Mouse (Mus musculus) CD4-positive, CD25-positive, alpha-beta regulatory T cell, adult 4 months (primary cell): ENCODE results near the gene Gcn1l1. TPM values are rescaled to one million over a fixed set of nuclear protein-coding genes. Genes with fewer than 3 reads are reported as not detected.

Experiments used
- ATAC-seq: one replicate; pipeline ENCODE4 v1.8.0; 2017
- polyA plus RNA-seq, 2 experiments: library from polyadenylated mRNA; unstranded; fragments of 100-300 nt; shearing (Covaris generic); gene quantifications; one replicate each; pipeline ENCODE4 v1.2.1; 2017

Gcn1l1 gene
- polyA plus RNA-seq, 2 experiments from 2014 or later = 25.2 to 36.2 TPM

DNA sequence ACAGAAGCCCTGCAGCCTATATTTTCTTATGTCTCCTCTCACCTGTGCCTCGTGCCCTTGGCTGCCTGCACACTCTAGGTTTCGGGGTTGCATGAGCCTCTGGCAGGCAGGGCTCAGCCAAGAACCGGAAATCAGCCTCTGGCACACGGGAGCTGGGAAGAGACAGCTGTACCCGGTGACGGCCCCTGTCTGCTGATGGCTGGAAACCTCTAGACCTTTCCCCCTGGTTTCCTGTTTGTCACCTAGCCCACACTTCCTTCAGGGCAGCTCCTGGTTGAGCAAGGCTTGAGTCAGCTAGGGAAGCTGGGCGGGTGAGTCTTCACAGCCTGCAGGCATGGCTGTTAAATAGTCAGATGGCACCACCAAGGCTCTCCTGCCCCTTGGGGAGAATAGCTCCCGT, 30.2 kb upstream of the Gcn1l1 start:
- ATAC-seq = peak; percentile 65

DNA sequence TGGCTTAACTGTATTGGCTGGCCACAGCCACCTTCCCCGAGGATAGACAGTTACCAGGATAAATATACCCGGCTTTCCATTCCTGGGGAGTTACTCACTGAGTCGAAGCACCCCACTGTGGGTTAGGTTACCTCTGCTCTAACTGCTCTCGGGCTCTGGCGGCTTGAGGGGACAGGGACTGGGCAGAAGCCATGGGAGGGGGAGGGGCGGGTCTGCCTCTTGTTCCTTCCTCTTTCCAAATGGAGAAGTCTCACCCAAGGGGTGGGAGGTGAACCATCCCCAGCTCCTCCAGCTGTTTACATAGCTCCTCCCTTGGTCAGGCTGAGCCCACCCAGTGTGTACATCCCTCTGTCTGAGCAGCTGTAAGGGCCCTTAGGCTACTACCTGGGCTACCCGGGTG, 29.4 kb upstream of the Gcn1l1 start:
- ATAC-seq = no peak

- no peak for ATAC-seq
These were observed 26.9 kb upstream of the Gcn1l1 start for GRCm38 (mm10) chr5:115538017-115538692.

DNA sequence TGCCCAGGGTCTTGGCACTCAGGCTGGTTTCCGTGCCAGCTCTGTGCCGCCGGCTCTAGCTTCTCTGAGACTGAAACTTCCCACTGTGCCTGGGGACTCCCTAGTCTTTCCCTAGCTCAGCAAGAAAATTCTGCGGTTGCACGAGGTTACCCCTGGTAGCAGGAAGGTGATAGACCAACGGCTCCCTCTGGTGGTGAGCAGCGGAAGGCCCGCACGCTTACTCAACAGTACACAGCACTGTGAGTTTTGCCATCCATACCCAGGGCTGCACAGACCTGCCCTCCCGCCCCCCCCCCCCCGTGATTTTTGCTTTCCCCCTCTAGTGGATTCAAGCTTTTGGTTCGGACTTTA, 26.4 kb upstream of the Gcn1l1 start:
- ATAC-seq = peak; percentile 73

DNA sequence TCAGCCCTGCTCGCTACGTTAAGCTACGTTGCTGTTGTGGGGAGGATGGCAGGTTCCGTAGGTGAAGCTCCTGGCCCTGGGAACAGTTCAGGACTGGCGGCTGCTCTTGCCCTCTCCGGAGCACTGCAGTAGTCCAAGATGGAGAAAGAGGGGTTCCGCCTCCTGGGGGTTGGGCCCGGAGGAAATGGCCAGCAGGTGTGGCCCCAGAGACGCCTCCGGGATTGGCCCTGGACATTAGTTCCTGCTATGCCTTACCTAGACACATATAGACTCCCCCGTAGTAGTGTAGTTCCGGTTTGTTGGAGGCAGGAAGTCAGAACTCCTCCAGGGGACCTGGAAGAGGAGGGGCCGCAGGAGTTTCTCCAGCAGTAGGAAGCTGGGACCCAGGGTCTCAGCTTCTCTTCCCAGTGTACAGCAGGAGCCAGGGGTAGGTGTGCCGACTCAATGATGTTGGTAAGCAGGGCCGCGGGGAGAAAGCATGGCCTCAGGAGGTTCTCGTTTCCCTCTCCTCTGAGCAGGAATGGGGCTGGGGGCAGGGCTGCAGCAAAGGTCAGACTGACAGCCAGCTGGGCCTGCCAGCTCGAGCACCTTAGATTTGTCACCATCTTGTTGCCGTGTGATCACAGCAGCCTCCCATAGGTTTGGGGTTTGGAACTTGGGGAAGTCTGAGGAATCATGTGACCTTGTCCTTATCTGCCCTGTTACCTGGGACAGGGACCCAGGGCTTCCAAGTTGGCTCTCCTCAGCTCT, 22.2 kb upstream of the Gcn1l1 start:
- peak; percentile 65 for ATAC-seq

DNA sequence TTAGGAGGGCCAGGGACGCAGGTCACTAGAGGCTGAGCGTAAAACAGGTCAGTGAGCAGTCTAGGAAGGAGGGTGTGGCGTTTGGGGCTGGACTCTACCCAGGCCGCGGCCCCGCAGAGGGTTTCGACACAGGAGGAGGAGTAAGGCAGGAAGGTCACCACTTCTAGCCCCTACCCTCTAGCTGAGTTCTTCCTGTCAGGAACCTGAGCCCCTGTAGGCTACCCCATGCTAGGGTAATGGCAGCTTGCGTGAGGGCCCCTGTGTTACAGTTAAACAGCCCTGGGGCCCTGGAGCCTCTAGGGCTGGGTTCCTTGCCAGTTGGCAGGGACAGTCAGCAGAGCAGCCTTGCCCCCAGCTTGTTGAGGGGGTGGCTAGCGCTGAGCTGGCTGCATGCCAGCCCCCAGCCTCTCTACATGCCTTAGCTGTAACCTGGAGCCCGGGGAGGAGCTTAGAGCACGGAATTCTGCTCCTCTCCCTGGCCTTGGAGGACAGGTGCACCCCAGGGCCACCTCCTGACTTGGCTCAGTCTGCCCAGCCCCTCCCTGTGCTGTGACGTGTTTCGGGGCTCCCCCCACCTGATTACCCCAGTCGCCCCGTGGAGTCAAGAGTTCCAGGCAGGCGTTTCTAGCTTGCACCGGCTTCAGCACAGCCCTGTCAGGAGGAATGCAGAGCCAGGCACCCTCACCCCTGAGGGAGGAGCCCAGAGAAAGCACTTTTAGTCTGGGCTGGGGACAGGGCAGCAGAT, 21.4 kb upstream of the Gcn1l1 start:
- ATAC-seq = no peak

GRCm38 (mm10) chr5:115544655-115545185, 20.3 kb upstream of the Gcn1l1 start:
- ATAC-seq = no peak

- ATAC-seq = no peak
These were observed 19.4 kb upstream of the Gcn1l1 start for GRCm38 (mm10) chr5:115545636-115546035.

DNA sequence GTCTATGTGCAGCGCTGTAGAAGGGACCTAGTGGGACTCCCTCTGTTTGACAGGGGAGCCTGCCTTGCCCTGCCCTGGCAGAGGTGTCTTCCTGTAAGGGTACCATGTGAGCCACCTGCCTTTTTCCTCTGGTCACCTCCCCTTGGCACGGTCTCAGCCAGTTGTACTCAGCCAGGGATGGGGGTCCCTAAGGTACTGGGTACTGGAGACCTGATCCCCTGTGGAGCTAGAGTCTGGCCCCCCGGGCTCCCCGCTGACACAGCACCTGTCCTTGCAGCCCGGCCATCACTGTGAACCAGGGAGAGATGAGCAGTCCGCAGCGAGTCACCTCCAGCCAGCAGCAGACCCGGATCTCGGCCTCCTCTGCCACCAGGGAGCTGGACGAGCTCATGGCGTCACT, 18.5 kb upstream of the Gcn1l1 start:
- no peak for ATAC-seq

DNA sequence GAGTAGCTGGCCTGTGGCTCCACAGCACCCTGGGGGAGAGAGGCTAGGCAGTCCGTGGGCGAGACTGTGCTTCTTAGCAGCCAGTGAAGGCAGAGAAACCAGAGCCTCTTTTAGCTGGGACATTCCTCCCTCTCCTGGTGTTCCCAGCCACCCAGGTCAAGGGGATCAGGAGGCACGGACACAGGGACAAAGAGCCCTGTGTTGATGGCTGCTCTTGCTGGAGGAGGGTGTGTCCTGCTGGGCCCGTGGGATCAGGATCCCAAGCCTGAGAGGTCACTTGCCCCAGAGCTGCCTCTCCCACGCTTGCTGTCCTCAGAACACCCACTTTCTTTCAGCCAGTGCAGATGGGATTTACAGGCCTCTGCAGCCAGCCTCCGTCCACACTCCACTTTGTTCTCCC, 18.0 kb upstream of the Gcn1l1 start:
- no peak for ATAC-seq

GRCm38 (mm10) chr5:115547421-115547820, 17.6 kb upstream of the Gcn1l1 start:
- ATAC-seq = no peak

DNA sequence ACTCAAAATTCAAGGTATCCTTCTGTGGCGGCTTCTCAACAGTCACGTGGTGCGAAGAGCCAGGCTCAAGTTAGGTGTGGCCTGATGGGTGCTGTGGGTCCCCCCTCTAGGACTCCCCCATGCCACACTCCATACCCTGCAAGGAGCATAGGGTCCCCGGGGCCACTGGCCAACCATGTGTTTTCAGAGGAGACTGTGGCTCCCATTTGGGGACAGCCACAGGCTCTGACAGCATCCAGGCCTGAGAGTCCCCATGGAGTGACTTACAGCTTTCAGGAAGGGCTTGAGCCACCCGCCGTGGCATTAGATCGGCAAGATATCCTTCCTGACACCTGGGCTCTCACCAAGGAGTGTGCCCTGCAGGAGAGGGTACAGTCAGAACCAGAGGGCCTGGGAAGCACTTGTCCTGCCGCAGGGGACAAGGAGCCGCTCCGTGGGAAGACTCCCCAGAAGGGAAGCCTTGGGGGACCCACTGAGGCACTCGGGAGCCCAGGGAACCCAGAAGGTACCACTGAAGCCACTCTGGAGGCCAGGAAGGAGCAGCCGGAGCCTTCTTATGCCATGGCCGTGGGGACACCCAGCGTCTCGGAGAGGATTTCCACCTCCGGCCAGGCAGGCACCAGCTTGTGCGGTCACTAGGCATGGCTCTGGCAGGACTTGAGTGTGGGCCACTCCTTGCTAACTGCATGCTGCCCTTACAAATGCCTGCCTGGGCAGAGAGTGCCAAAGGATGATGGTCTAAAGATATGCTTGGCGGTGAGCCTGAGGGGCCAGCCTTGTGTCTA, 16.4 kb upstream of the Gcn1l1 start:
- ATAC-seq = no peak

- no peak for ATAC-seq
These were observed 14.5 kb upstream of the Gcn1l1 start for GRCm38 (mm10) chr5:115550482-115551005.

- ATAC-seq = no peak
These were observed 13.7 kb upstream of the Gcn1l1 start for GRCm38 (mm10) chr5:115551386-115551785.

- no peak for ATAC-seq
These were observed 13.3 kb upstream of the Gcn1l1 start for GRCm38 (mm10) chr5:115551799-115552198.

DNA sequence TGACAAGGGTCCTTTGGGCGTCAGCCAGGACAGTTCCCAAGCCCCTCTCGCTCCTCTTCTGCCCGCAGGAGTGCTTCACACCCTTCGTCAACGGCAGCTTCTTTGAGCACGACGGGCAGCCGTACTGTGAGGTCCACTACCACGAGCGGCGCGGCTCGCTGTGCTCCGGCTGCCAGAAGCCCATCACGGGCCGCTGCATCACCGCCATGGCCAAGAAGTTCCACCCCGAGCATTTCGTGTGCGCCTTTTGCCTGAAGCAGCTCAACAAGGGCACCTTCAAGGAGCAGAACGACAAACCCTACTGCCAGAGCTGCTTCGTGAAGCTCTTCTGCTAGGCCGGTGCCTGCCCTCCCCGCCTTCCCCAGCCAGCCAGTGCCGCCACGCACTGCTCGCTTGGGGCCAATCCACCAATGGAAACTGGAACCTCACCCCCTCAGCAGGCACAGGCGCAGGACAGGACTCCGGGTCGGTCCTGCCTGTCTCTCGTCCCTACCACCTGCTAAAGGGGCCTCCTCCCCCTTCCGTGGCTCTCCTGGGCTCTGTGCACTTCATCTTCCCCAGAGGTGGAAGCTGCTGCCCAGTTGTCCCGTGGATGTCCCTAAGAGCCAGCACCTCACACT, 11.1 kb upstream of the Gcn1l1 start:
- ATAC-seq = no peak

DNA sequence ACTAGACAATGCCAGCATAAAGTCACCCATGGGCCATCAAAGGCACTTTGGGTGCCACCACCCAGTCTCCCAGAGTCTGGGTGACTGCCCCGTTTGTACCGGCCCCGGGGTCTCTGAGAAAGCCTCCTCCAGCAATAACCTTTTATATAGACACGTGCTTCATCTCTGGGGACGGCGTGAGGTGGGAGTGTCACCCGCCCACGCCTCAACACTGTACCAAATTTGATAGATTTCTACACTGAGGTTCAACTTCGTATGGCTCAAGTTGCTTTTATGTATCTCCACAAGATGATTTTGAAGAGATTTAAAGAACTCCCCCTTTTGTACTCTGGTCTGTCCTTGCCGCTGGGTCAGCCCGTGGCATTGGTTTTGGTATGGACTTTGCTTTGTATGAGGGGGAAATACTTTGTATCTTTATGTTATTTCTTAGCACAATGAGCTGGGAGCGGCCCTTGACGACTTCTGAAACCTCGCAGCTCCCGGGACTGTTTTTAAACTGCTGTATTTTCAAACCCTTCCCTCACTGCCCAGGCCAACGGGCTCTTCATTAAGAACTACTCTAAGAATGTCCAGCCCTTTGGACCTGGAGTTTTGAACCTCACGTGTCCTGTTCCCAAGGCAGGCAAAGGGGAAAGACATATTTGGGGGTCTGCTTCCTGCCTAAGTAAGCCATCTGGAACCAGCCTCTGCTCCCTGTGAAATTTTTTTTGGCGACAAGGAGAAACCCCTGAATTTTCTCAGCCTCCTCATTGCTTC, 10.3 kb upstream of the Gcn1l1 start:
- ATAC-seq = no peak

DNA sequence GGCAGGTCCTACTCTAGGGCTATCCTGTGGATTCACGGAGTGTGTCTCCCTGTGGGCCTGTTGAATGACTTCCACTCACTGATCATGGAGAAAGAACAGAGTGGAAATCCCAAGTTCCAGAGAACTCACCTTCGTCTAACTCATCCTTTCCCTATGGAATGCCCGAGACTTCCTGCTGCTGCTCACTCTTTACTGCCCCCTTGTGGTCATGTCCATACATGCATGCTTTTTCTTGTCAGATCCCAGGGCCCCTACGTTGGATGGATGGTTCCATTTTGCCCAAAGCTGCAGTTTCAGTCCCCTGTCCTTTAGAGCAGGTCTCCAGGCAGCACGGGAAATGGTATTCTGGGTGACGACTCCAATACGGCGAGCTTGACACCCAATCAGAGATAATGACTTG, 8.8 kb upstream of the Gcn1l1 start:
- no peak for ATAC-seq

- ATAC-seq = no peak
These were observed 6.8 kb upstream of the Gcn1l1 start for GRCm38 (mm10) chr5:115558182-115558794.

- peak; percentile 99 for ATAC-seq
These were observed 5.6 kb upstream of the Gcn1l1 start, which contains the start of gene Rplp0 for GRCm38 (mm10) chr5:115559237-115560101. TSS of gene Rplp0 (plus strand) at chr5:115559467.
